In genomic region chr11:6261434-6262082, GRCm38 (mm10) we compare ENCODE assay signal across 9 mouse cellular contexts. TPM values are rescaled to one million over a fixed set of nuclear protein-coding genes. Genes with fewer than 3 reads are reported as not detected.
A peak's percentile ranks its signal among the peaks of the same experiment; 100 is the strongest.
DNase-seq lines count a peak whose midpoint lies in the region; ATAC-seq and TF ChIP-seq lines count a peak whose summit lies in the region.
"Had no signal": no experiment of that assay in that cellular context is flagged by ENCODE, and none has a peak within 500 bp of the region (broad histone marks: within the 10 kb centered on the region; RNA-seq: fewer than 3 reads in every experiment).

No protein-coding gene starts in this region.

- no peaks in the 10 kb centered on the region for H3K9me3 ChIP-seq in lung, embryonic 14.5 days (ENCODE audit: low read depth, low read length)
- H3K9me3 ChIP-seq: heart, embryonic 13.5 days had no signal

- no peaks in the 10 kb centered on the region for H3K27me3 ChIP-seq in C2C12 (ENCODE audit: control insufficient read depth, insufficient read depth, insufficient read length)
- no peaks in the 10 kb centered on the region for H3K27me3 ChIP-seq in lung, embryonic 14.5 days (ENCODE audit: insufficient read depth, low read length)
- H3K27me3 ChIP-seq: heart, embryonic 13.5 days had no signal

- H3ac ChIP-seq in C2C12 (ENCODE audit: control insufficient read depth, insufficient read length, low read depth), result no peak overlapping the region

- H3K4me1 ChIP-seq in lung, embryonic 14.5 days (ENCODE audit: insufficient read depth), result peaks cover 2% of the 10 kb centered on the region; the same call in 1 of the 2 replicates

- peak; percentile 79 for TF ChIP-seq CTCF in C2C12 (IDR thresholded peaks at IDR 0.05; ENCODE audit: control insufficient read depth, insufficient read depth, insufficient read length)
- peak; percentile 99 for TF ChIP-seq CTCF in lung, embryonic 14.5 days (IDR thresholded peaks at IDR 0.05; ENCODE audit: low read depth)

- H3K9ac ChIP-seq in lung, embryonic 14.5 days, result no peak overlapping the region
- H3K9ac ChIP-seq: heart, embryonic 13.5 days had no signal

- H3K79me3 ChIP-seq in C2C12 (ENCODE audit: low read depth), result peaks cover 14% of the 10 kb centered on the region

- H3K36me3 ChIP-seq in C2C12 (ENCODE audit: control insufficient read depth, insufficient read depth), result peaks cover 88% of the 10 kb centered on the region
- peaks cover 93% of the 10 kb centered on the region for H3K36me3 ChIP-seq in lung, embryonic 14.5 days (ENCODE audit: insufficient read depth)

- peaks cover 25% of the 10 kb centered on the region for H3K79me2 ChIP-seq in C2C12 (ENCODE audit: control insufficient read depth, insufficient read depth)

- no peak overlapping the region for H3K27ac ChIP-seq in lung, embryonic 14.5 days (ENCODE audit: low read depth)
- H3K27ac ChIP-seq: heart, embryonic 13.5 days had no signal

- DNase-seq in MN1 (ENCODE audit: low spot score), result peak; percentile 90
- peak; percentile 73 for DNase-seq in cerebellum, adult 9-10 months
- DNase-seq in kidney, postnatal 36 days, result peak; percentile 71 to 91
- peak; percentile 92 for DNase-seq in lung, embryonic 14.5 days
- peak; percentile 75 for DNase-seq in thymus, postnatal 14 days

- no peak overlapping the region for H3K4me3 ChIP-seq in C2C12 (ENCODE audit: insufficient read depth, poor library complexity, severe bottlenecking)
- no peak overlapping the region for H3K4me3 ChIP-seq in lung, embryonic 14.5 days (ENCODE audit: low read depth, low read length)
- H3K4me3 ChIP-seq: heart, embryonic 13.5 days had no signal

- peak; percentile 78 for ATAC-seq in frontal cortex, adult (ENCODE audit: low TSS enrichment)
- ATAC-seq in lung, embryonic 14.5 days (ENCODE audit: insufficient read depth), result no peak
- peak; percentile 66; the same call in 1 of the 2 replicates for ATAC-seq in neutrophil, adult 5-6 weeks (ENCODE audit: extremely low read depth, insufficient number of reproducible peaks, low FRiP score, poor library complexity, severe bottlenecking)

- WGBS in lung, embryonic 14.5 days, result 77% methylated on average over 10 of the region's 10 CpGs

- no peak overlapping the region for H3K4me2 ChIP-seq in lung, embryonic 14.5 days
- H3K4me2 ChIP-seq: heart, embryonic 13.5 days had no signal

TF ChIP-seq in C2C12, 6 proteins besides CTCF, POLR2A, EP300 and RAD21:
- TF ChIP-seq MAX (IDR thresholded peaks at IDR 0.05) (no peak), USF1 (IDR thresholded peaks at IDR 0.05; ENCODE audit: low read depth) (no peak), MYOD1 (IDR thresholded peaks at IDR 0.05; ENCODE audit: control insufficient read depth, insufficient read length, low read depth) (no peak), MYOG (IDR thresholded peaks at IDR 0.05; ENCODE audit: control insufficient read depth, extremely low read depth, insufficient read length) (no peak), CEBPB (IDR thresholded peaks at IDR 0.05; ENCODE audit: low read depth) (no peak), FOSL1 (IDR thresholded peaks at IDR 0.05; ENCODE audit: insufficient read depth, low read length, poor library complexity, severe bottlenecking) (no peak)

RNA-seq across cellular contexts. Expression of gene Ddx56, which starts 6.0 kb away (rescaled TPM):
- 77.3 TPM for polyA plus RNA-seq in C2C12 (2012; fragmentation: generic; extraction: Trizol)
- 102 and 106 TPM in 2 replicates for polyA plus RNA-seq in lung, embryonic 14.5 days (2014; fragmentation: Nextera tagmentation; extraction: Ambion mirVana)
- total RNA-seq in neutrophil, adult 5-6 weeks (2017), result 15.7 and 21.4 TPM in 2 replicates

RNA-seq across cellular contexts. Expression of gene Tmed4, which starts 13.1 kb away (rescaled TPM):
- polyA plus RNA-seq in C2C12 (2012; fragmentation: generic; extraction: Trizol), result 58.0 TPM
- polyA plus RNA-seq in lung, embryonic 14.5 days (2014; fragmentation: Nextera tagmentation; extraction: Ambion mirVana), result 79.2 and 91.0 TPM in 2 replicates
- 28.6 and 39.8 TPM in 2 replicates for total RNA-seq in neutrophil, adult 5-6 weeks (2017)

RNA-seq across cellular contexts. Expression of gene Ogdh, which starts 29.9 kb away (rescaled TPM):
- polyA plus RNA-seq in C2C12 (2012; fragmentation: generic; extraction: Trizol), result 102 TPM
- polyA plus RNA-seq in lung, embryonic 14.5 days (2014; fragmentation: Nextera tagmentation; extraction: Ambion mirVana), result 105 TPM in 2 replicates
- 97.5 and 110 TPM in 2 replicates for total RNA-seq in neutrophil, adult 5-6 weeks (2017)

RNA-seq across cellular contexts. Expression of gene Npc1l1, which starts 31.6 kb away (rescaled TPM):
- polyA plus RNA-seq in C2C12 (2012; fragmentation: generic; extraction: Trizol), result 0.01 TPM
- polyA plus RNA-seq in lung, embryonic 14.5 days (2014; fragmentation: Nextera tagmentation; extraction: Ambion mirVana), result 0.04 TPM in 1 of 2 replicates, not detected in the other
- total RNA-seq in neutrophil, adult 5-6 weeks (2017), result 0.12 TPM in 1 of 2 replicates, not detected in the other
- polyA plus RNA-seq: heart, embryonic 13.5 days had no signal
